Comparison of ENCODE assay signal across 15 mouse cellular contexts in the genomic region with DNA sequence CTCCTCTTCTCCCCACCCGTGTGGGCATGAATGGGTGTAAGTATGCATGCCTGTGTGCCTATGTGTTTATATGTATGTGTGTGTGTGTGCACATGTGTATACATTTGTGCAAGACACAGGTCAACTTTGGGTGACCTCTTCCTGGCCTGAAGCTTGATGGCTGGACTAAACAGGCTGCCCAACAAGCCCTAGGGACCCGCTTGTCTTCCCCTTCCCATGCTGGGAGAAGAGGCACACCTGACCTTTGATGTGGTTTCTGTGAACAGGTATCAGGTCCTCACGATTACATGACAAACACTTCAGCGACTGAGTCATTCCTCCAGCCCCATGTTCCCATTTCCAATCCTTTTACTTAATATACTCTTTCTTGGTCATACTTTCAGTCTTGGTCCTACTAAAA.
DNase-seq lines count a peak whose midpoint lies in the region; ATAC-seq and TF ChIP-seq lines count a peak whose summit lies in the region.
"Had no signal": no experiment of that assay in that cellular context is flagged by ENCODE, and none has a peak within 500 bp of the region (broad histone marks: within the 10 kb centered on the region; RNA-seq: fewer than 3 reads in every experiment).

No protein-coding gene starts in this region.

- no peaks in the 10 kb centered on the region for H3K36me3 ChIP-seq in heart, embryonic 13.5 days
- no peaks in the 10 kb centered on the region for H3K36me3 ChIP-seq in lung, postnatal 0 days (ENCODE audit: insufficient read depth, low read length)
- H3K36me3 ChIP-seq: hindbrain, embryonic 12.5 days; limb, embryonic 12.5 days; liver, embryonic 12.5 days had no signal

- ATAC-seq in heart, embryonic 13.5 days (ENCODE audit: extremely low read depth, insufficient number of reproducible peaks, low FRiP score, low TSS enrichment): no peak
- peak; percentile 54 for ATAC-seq in lung, postnatal 0 days
- ATAC-seq: liver, embryonic 12.5 days; midbrain, embryonic 16.5 days had no signal

- no peak for TF ChIP-seq CTCF in layer of hippocampus, adult 2 months (conservative IDR thresholded peaks at IDR 0.05)
- no peak for TF ChIP-seq CTCF in lung, postnatal 0 days (IDR thresholded peaks at IDR 0.05)
- TF ChIP-seq CTCF in olfactory bulb, adult 2 months (IDR thresholded peaks at IDR 0.05; ENCODE audit: insufficient read depth, low read depth, low read length): no peak

- TF ChIP-seq EP300 in lung, postnatal 0 days (IDR thresholded peaks at IDR 0.05): no peak

- peak overlapping the region; percentile 43 for H3K27ac ChIP-seq in heart, embryonic 13.5 days (replicated peaks)
- peak overlapping the region; percentile 83; the same call in 1 of the 2 replicates for H3K27ac ChIP-seq in layer of hippocampus, adult 2 months
- H3K27ac ChIP-seq in lung, postnatal 0 days (ENCODE audit: low read length): no peak overlapping the region
- peak overlapping the region; percentile 20; the same call in 1 of the 2 replicates for H3K27ac ChIP-seq in olfactory bulb, adult 2 months (ENCODE audit: insufficient read depth, low read depth, low read length)
- H3K27ac ChIP-seq: hindbrain, embryonic 12.5 days; limb, embryonic 12.5 days; liver, embryonic 12.5 days had no signal

- H3K9ac ChIP-seq in heart, embryonic 13.5 days: no peak overlapping the region
- H3K9ac ChIP-seq in lung, postnatal 0 days (replicated peaks; ENCODE audit: low read depth): no peak overlapping the region
- H3K9ac ChIP-seq: hindbrain, embryonic 12.5 days; limb, embryonic 12.5 days; liver, embryonic 12.5 days had no signal

- H3K4me3 ChIP-seq in heart, embryonic 13.5 days: no peak overlapping the region
- H3K4me3 ChIP-seq in layer of hippocampus, adult 2 months: no peak overlapping the region
- no peak overlapping the region for H3K4me3 ChIP-seq in lung, postnatal 0 days (ENCODE audit: low read depth, low read length)
- no peak overlapping the region for H3K4me3 ChIP-seq in olfactory bulb, adult 2 months (ENCODE audit: insufficient read depth, low read depth, low read length)
- H3K4me3 ChIP-seq: hindbrain, embryonic 12.5 days; limb, embryonic 12.5 days; liver, embryonic 12.5 days had no signal

- no peaks in the 10 kb centered on the region for H3K9me3 ChIP-seq in heart, embryonic 13.5 days
- H3K9me3 ChIP-seq in lung, postnatal 0 days (ENCODE audit: low read length): no peaks in the 10 kb centered on the region
- H3K9me3 ChIP-seq: hindbrain, embryonic 12.5 days; limb, embryonic 12.5 days; liver, embryonic 12.5 days had no signal

- DNase-seq in heart, adult 18-20 months: no peak
- DNase-seq in layer of hippocampus, adult 2 months (ENCODE audit: low spot score in 2 of 2): no peak
- no peak for DNase-seq in layer of hippocampus, postnatal 10 days (ENCODE audit: low spot score in 2 of 2)
- DNase-seq in lung, postnatal 0 days (ENCODE audit: low spot score): peak; percentile 38
- DNase-seq in thymus, adult 18-20 months: no peak
- DNase-seq: adrenal gland, adult 2 months; gastrocnemius, postnatal 10 days; layer of hippocampus, adult 9-11 months; right cerebral cortex, postnatal 4 days had no signal

- 82% methylated on average over 4 of the region's 4 CpGs for WGBS in heart, embryonic 13.5 days
- 37% methylated on average over 4 of the region's 4 CpGs for WGBS in lung, postnatal 0 days
- 85% methylated on average over 4 of the region's 4 CpGs for WGBS in olfactory bulb, adult 2 months

- peaks cover 68% of the 10 kb centered on the region for H3K4me1 ChIP-seq in heart, embryonic 13.5 days
- no peaks in the 10 kb centered on the region for H3K4me1 ChIP-seq in lung, postnatal 0 days (ENCODE audit: insufficient read depth, low read depth, low read length)
- H3K4me1 ChIP-seq in olfactory bulb, adult 2 months (ENCODE audit: control insufficient read depth, insufficient read depth, low read length): peaks cover 31% of the 10 kb centered on the region
- H3K4me1 ChIP-seq: hindbrain, embryonic 12.5 days; limb, embryonic 12.5 days had no signal

- H3K4me2 ChIP-seq in heart, embryonic 13.5 days: no peak overlapping the region
- H3K4me2 ChIP-seq in lung, postnatal 0 days (replicated peaks; ENCODE audit: low read depth, low read length): no peak overlapping the region
- H3K4me2 ChIP-seq: hindbrain, embryonic 12.5 days; limb, embryonic 12.5 days; liver, embryonic 12.5 days had no signal

- TF ChIP-seq POLR2A in olfactory bulb, adult 2 months (IDR thresholded peaks at IDR 0.05; ENCODE audit: insufficient read depth, low read depth, low read length): no peak

- H3K27me3 ChIP-seq in heart, embryonic 13.5 days (replicated peaks): no peaks in the 10 kb centered on the region
- no peaks in the 10 kb centered on the region for H3K27me3 ChIP-seq in lung, postnatal 0 days (replicated peaks; ENCODE audit: insufficient read depth, low read length)
- H3K27me3 ChIP-seq: hindbrain, embryonic 12.5 days; limb, embryonic 12.5 days; liver, embryonic 12.5 days had no signal
